29 mouse cellular contexts compared by ENCODE assay signal in genomic region chr13:117216752-117217363, GRCm38 (mm10). TPM values are rescaled to one million over a fixed set of nuclear protein-coding genes. Genes with fewer than 3 reads are reported as not detected.
A peak's percentile ranks its signal among the peaks of the same experiment; 100 is the strongest.
DNase-seq lines count a peak whose midpoint lies in the region; ATAC-seq lines count a peak whose summit lies in the region.
"Had no signal": no experiment of that assay in that cellular context is flagged by ENCODE, and none has a peak within 500 bp of the region (broad histone marks: within the 10 kb centered on the region; RNA-seq: fewer than 3 reads in every experiment).

No protein-coding gene starts in this region.

- no peak for ATAC-seq in forebrain, embryonic 11.5 days (replicated peaks; ENCODE audit: low FRiP score)
- ATAC-seq in kidney, embryonic 15.5 days (replicated peaks; ENCODE audit: low FRiP score): no peak
- ATAC-seq in forebrain, embryonic 14.5 days: no peak
- ATAC-seq: forebrain, embryonic 16.5 days; hindbrain, embryonic 16.5 days; midbrain, embryonic 16.5 days had no signal

- peaks cover 56% of the 10 kb centered on the region for H3K4me1 ChIP-seq in forebrain, embryonic 10.5 days
- H3K4me1 ChIP-seq in forebrain, embryonic 11.5 days (replicated peaks; ENCODE audit: control insufficient read depth, insufficient read depth, low read length): 0 out of 2 replicates have a peak, but pooled peaks cover 3% of the 10 kb centered on the region
- peaks cover 16% of the 10 kb centered on the region for H3K4me1 ChIP-seq in kidney, embryonic 15.5 days
- H3K4me1 ChIP-seq in forebrain, embryonic 14.5 days (ENCODE audit: control insufficient read depth, insufficient read depth, low read length): peaks cover 5% of the 10 kb centered on the region

- H3K4me2 ChIP-seq in forebrain, embryonic 11.5 days (ENCODE audit: low read depth, low read length, severe bottlenecking): no peak overlapping the region
- no peak overlapping the region for H3K4me2 ChIP-seq in kidney, embryonic 15.5 days
- no peak overlapping the region for H3K4me2 ChIP-seq in forebrain, embryonic 14.5 days (ENCODE audit: low read length)
- H3K4me2 ChIP-seq: embryonic facial prominence, embryonic 13.5 days; liver, embryonic 15.5 days; lung, embryonic 14.5 days; midbrain, embryonic 11.5 days; neural tube, embryonic 12.5 days had no signal

- H3K4me3 ChIP-seq in forebrain, embryonic 10.5 days: no peak overlapping the region
- H3K4me3 ChIP-seq in forebrain, embryonic 11.5 days (ENCODE audit: low read depth, low read length): no peak overlapping the region
- H3K4me3 ChIP-seq in kidney, embryonic 15.5 days (replicated peaks): no peak overlapping the region
- no peak overlapping the region for H3K4me3 ChIP-seq in forebrain, embryonic 14.5 days (ENCODE audit: low read depth, low read length)
- H3K4me3 ChIP-seq: embryonic facial prominence, embryonic 13.5 days; liver, embryonic 15.5 days; neural tube, embryonic 12.5 days had no signal

- H3K27ac ChIP-seq in forebrain, embryonic 10.5 days: peak overlapping the region; percentile 40; the same call in 1 of the 2 replicates
- no peak overlapping the region for H3K27ac ChIP-seq in forebrain, embryonic 11.5 days (ENCODE audit: low read depth, low read length)
- H3K27ac ChIP-seq in kidney, embryonic 15.5 days: no peak overlapping the region
- no peak overlapping the region for H3K27ac ChIP-seq in forebrain, embryonic 14.5 days (ENCODE audit: low read depth, low read length)
- H3K27ac ChIP-seq: kidney, postnatal 0 days; liver, embryonic 15.5 days; neural tube, embryonic 12.5 days had no signal

- H3K27me3 ChIP-seq in forebrain, embryonic 10.5 days (ENCODE audit: poor library complexity, severe bottlenecking): no peaks in the 10 kb centered on the region
- no peaks in the 10 kb centered on the region for H3K27me3 ChIP-seq in forebrain, embryonic 11.5 days (ENCODE audit: control insufficient read depth, insufficient read depth, low read length)
- peaks cover 13% of the 10 kb centered on the region; the same call in 1 of the 2 replicates for H3K27me3 ChIP-seq in kidney, embryonic 15.5 days
- H3K27me3 ChIP-seq in forebrain, embryonic 14.5 days (replicated peaks; ENCODE audit: control insufficient read depth, insufficient read depth, low read length): no peaks in the 10 kb centered on the region
- H3K27me3 ChIP-seq: CH12.LX; neural tube, embryonic 12.5 days had no signal

- 6% methylated on average over 9 of the region's 9 CpGs for WGBS in forebrain, embryonic 10.5 days
- WGBS in forebrain, embryonic 11.5 days: 6% methylated on average over 9 of the region's 9 CpGs
- WGBS in kidney, embryonic 15.5 days: 24% methylated on average over 9 of the region's 9 CpGs
- WGBS in forebrain, embryonic 14.5 days: 19% methylated on average over 9 of the region's 9 CpGs

- H3K36me3 ChIP-seq in forebrain, embryonic 10.5 days (replicated peaks): no peaks in the 10 kb centered on the region
- no peaks in the 10 kb centered on the region for H3K36me3 ChIP-seq in forebrain, embryonic 11.5 days (ENCODE audit: control insufficient read depth, insufficient read depth, low read length)
- no peaks in the 10 kb centered on the region for H3K36me3 ChIP-seq in kidney, embryonic 15.5 days
- H3K36me3 ChIP-seq in forebrain, embryonic 14.5 days (ENCODE audit: control insufficient read depth, insufficient read depth, low read length): no peaks in the 10 kb centered on the region
- H3K36me3 ChIP-seq: embryonic facial prominence, embryonic 13.5 days; liver, embryonic 15.5 days; neural tube, embryonic 12.5 days had no signal

- DNase-seq in forebrain, embryonic 10.5 days (ENCODE audit: extremely low spot score, low spot score): no peak
- no peak for DNase-seq in forebrain, embryonic 11.5 days (ENCODE audit: low spot score)
- peak; percentile 43 for DNase-seq in CD4-positive helper T cell, adult 2 months (ENCODE audit: low read depth, low spot score)
- DNase-seq in ES-CJ7 (ENCODE audit: low read depth, low spot score) (peak; percentile 50), liver (no peak)
- peak; percentile 95 for DNase-seq in fat pad, adult 2 months (ENCODE audit: extremely low read depth, low read depth, low spot score)
- DNase-seq in forebrain, embryonic 14.5 days (ENCODE audit: low spot score): no peak
- DNase-seq: adrenal gland, adult 2 months; cerebellum, adult 11 months; cerebellum, adult 9-10 months; heart, postnatal 14 days; kidney, adult 2 months; kidney, postnatal 4 days; left cerebral cortex, postnatal 4 days; lung, embryonic 14.5 days; right cerebral cortex, postnatal 4 days had no signal

- H3K9ac ChIP-seq in forebrain, embryonic 11.5 days (ENCODE audit: low read length): no peak overlapping the region
- no peak overlapping the region for H3K9ac ChIP-seq in kidney, embryonic 15.5 days
- no peak overlapping the region for H3K9ac ChIP-seq in forebrain, embryonic 14.5 days (ENCODE audit: low read length)
- H3K9ac ChIP-seq: embryonic facial prominence, embryonic 13.5 days; liver, embryonic 15.5 days; lung, embryonic 14.5 days; neural tube, embryonic 12.5 days had no signal

- no peaks in the 10 kb centered on the region for H3K9me3 ChIP-seq in forebrain, embryonic 10.5 days
- H3K9me3 ChIP-seq in forebrain, embryonic 11.5 days (ENCODE audit: control insufficient read depth, low read length): no peaks in the 10 kb centered on the region
- no peaks in the 10 kb centered on the region for H3K9me3 ChIP-seq in kidney, embryonic 15.5 days (replicated peaks)
- no peaks in the 10 kb centered on the region for H3K9me3 ChIP-seq in forebrain, embryonic 14.5 days (replicated peaks; ENCODE audit: control insufficient read depth, low read length)
- H3K9me3 ChIP-seq: embryonic facial prominence, embryonic 13.5 days; liver, embryonic 15.5 days; neural tube, embryonic 12.5 days had no signal

RNA-seq across cellular contexts. Expression of gene Gm17509, which starts 4.0 kb away (rescaled TPM):
- 0.94 and 1.1 TPM in 2 replicates for polyA plus RNA-seq in forebrain, embryonic 10.5 days (2016; fragmentation: Nextera tagmentation; extraction: Ambion mirVana)
- 0.45 and 0.95 TPM in 2 replicates for polyA plus RNA-seq in forebrain, embryonic 11.5 days (2014; fragmentation: Nextera tagmentation; extraction: Ambion mirVana)
- polyA plus RNA-seq in kidney, embryonic 15.5 days (2015; fragmentation: Nextera tagmentation; extraction: Ambion mirVana): 0.23 and 0.39 TPM in 2 replicates
- 0.20 and 0.29 TPM in 2 replicates for polyA plus RNA-seq in forebrain, embryonic 14.5 days (2014; fragmentation: Nextera tagmentation; extraction: Ambion mirVana)
- polyA plus RNA-seq: heart, embryonic 14.5 days; intestine, embryonic 14.5 days; kidney, adult 2 months; liver, adult 2 months; lung, embryonic 14.5 days had no signal

RNA-seq across cellular contexts. Expression of gene Emb, which starts 8.5 kb away (rescaled TPM):
- 69.5 and 70.1 TPM in 2 replicates for polyA plus RNA-seq in forebrain, embryonic 10.5 days (2016; fragmentation: Nextera tagmentation; extraction: Ambion mirVana)
- polyA plus RNA-seq in forebrain, embryonic 11.5 days (2014; fragmentation: Nextera tagmentation; extraction: Ambion mirVana): 33.9 and 35.4 TPM in 2 replicates
- polyA plus RNA-seq in kidney, embryonic 15.5 days (2015; fragmentation: Nextera tagmentation; extraction: Ambion mirVana): 41.0 and 41.9 TPM in 2 replicates
- 10.3 and 10.8 TPM in 2 replicates for polyA plus RNA-seq in forebrain, embryonic 14.5 days (2014; fragmentation: Nextera tagmentation; extraction: Ambion mirVana)

Comparison
In these comparisons a context has a peak if more than half of its experiments do, and no peak if none do; other contexts are left out.
1. DNase-seq: peak in CD4-positive helper T cell, adult 2 months (single experiment), ES-CJ7 (single experiment) and fat pad, adult 2 months (single experiment); none in forebrain, embryonic 10.5 days (single experiment), forebrain, embryonic 11.5 days (single experiment), liver (single experiment) and forebrain, embryonic 14.5 days (single experiment).